Mouse (Mus musculus) large intestine, adult 2 months (tissue): Measurements from ENCODE around the gene 4930579G24Rik. TPM values are rescaled to one million over a fixed set of nuclear protein-coding genes. Genes with fewer than 3 reads are reported as not detected.

Source experiments
- DNase-seq: peaks from one replicate; pipeline ENCODE4 v3.0.0-alpha.2; 2012; ENCODE audit warnings: low read depth, low spot score
- WGBS: fragments of 180-500 bp; shearing (Covaris S2); methylation state at CpG from one replicate; pipeline ENCODE4 v1.1.7; 2018; 5-methylcytosine and 5-hydroxymethylcytosine counted together
- polyA plus RNA-seq: library from polyadenylated mRNA; depleted of rRNA; stranded (reverse); fragments of >200 nt; gene quantifications from 2 replicates; pipeline ENCODE4 v1.2.3, GENCODE M21; 2012; rRNA removed

4930579G24Rik gene
- polyA plus RNA-seq, 1 experiment = 1.7 TPM

GRCm38 (mm10) chr3:79676411-79676810 lies 47.5 kb downstream of the 4930579G24Rik start:
- WGBS = 79% methylated on average over 3 of the region's 3 CpGs
- no peak for DNase-seq

Other genes starting within 250 kb of the 4930579G24Rik start
- 1.1 and 2.2 TPM in 2 replicates for gene Fnip2, start 61.3 kb upstream of the 4930579G24Rik start, polyA plus RNA-seq
- 7.2 and 7.4 TPM in 2 replicates for gene Ppid, start 37.7 kb upstream of the 4930579G24Rik start, polyA plus RNA-seq
- gene Etfdh, start 421 bp downstream of the 4930579G24Rik start, polyA plus RNA-seq = 40.6 and 78.6 TPM in 2 replicates
- 0.06 TPM in 1 of 2 replicates, not detected in the other for gene Rxfp1, start 108.8 kb downstream of the 4930579G24Rik start, polyA plus RNA-seq
- 4.2 and 9.5 TPM in 2 replicates for gene Tmem144, start 223.7 kb downstream of the 4930579G24Rik start, polyA plus RNA-seq